Mouse (Mus musculus) adrenal gland, postnatal 36 days (tissue): Measurements from ENCODE around the gene Omp. TPM values are rescaled to one million over a fixed set of nuclear protein-coding genes. Genes with fewer than 3 reads are reported as not detected.

ENCODE experiments used
- DNase-seq, 2 experiments: peaks; one replicate each; pipeline ENCODE4 v3.0.0; 2021; ENCODE audit warnings: mixed read lengths in 1 of 2
- total RNA-seq, 2 experiments: library from RNA; stranded (reverse); gene quantifications; 2 replicates each; pipeline ENCODE4 v1.2.3; 2021

The Omp gene
- total RNA-seq, 2 experiments from 2014 or later, result 0.20 to 3.1 TPM

DNA sequence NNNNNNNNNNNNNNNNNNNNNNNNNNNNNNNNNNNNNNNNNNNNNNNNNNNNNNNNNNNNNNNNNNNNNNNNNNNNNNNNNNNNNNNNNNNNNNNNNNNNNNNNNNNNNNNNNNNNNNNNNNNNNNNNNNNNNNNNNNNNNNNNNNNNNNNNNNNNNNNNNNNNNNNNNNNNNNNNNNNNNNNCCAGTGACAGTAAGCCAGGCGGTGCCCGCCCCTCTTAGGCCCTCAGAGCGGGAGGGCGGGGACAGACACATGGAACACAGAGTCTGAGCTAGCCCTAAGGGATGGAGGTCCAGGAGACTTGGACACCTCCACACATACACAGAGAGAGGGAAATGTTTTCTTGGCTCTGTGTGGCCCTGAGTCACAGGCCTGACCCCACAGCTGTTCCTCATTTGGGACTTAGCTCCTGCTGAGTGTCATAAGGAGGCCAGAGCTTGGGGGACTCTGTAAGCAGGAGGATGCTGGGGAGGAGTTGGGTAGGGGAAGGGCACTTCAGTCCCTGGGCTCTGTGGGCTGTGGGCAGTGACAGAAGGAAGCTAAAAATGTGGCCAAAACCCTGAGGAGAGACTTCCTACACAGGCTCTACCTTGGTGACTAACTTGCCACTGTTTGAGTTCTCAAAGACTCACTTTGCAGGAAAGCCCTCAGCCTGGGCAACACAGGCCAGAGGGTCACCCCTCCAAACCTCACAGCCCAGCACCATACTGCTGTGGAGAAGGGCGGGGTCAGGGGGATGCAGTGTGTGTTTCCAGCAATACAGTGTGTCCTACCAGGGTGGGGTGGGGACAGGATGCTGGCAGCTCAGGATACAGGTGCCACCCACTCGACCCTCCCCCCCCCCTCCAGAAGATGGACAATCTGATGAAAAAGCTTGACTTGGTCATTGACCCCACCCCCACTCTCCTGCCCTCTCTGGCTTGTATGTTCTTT, 26.1 kb upstream of the Omp start:
- DNase-seq, result no peak

DNA sequence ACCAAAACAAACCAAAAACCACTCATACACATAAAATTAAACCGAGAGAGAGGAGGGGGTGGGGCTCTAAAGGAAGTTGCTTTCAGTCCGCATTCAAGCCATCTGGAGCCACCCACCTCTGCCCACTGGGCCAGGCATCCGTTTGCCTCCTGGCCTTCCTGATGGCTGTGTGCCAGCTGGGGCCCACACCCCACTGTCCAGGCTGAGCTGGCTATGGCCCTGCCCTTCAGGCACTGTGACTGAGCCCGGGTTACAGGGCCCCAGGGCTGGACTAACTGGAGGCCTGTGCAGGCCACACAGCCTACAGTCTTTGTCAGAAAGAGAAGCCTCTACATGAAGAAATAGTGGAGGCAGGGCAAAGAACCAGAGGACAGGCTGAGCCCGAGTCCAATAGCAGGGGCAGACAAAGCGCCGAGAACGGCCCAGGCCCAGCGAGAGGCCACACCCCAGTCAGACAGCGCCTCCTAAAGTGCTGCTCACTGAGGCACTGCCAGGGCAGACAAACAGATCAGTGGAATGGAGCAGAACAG, 19.8 kb upstream of the Omp start:
- no peak for DNase-seq

- no peak for DNase-seq
These were observed 19.2 kb upstream of the Omp start for GRCm38 (mm10) chr7:98164382-98164998.

- DNase-seq, result peak in 1 of 2 experiments; percentile 52
These were observed 18.4 kb upstream of the Omp start for GRCm38 (mm10) chr7:98163700-98164099.

DNA sequence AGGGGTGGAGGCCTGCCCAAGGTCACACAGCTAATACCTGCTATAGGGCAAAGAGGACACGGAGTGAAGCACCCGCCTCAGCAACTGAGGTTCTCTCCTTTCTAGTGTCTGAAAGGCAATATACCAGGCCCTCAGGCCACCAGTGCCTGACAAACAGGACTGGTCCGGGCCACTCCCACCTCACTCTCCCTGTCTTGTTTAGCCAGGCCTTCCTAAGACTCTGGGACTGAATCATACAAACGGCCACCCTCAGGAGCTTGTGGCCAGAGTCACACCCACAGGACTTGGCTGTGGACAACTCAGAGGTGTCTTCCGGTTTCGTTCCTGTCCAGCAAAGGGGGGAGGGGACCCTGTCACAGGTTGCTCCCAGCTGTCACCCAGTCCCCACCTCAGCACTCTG, 16.9 kb upstream of the Omp start:
- no peak for DNase-seq

DNA sequence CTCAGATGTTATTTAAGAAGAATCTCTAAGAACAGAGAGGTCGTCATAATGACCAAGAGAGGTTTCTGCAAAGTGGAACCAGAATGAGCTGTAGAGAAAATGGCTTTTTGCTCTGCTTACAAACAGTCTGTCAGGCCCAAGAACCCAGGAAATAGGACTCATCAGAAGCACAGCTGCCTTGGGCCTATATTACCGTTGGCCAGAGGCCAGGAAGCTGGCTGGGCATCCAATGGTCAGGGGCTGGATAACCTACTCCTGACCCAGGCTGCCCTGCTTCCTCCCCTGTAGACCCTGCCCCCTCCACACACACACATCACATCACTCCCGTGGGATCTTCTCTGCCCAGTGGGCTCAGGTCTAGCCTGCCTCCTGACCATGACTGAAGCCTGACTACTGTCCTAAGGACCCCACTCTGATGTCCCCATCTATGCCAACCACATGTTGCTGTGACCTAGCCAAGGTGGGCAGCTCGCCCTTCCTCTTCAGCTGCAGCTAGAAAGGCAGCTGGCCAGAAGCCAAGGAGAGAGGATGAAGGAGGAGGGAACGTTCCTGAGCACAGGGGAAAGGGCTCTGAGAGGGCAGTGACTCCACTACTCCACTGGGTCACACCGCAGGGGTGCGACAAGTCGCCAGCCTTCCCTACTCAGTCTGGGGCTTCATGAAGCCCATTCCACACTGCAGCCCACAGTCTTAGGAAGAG, 14.9 kb upstream of the Omp start:
- DNase-seq, result no peak

DNA sequence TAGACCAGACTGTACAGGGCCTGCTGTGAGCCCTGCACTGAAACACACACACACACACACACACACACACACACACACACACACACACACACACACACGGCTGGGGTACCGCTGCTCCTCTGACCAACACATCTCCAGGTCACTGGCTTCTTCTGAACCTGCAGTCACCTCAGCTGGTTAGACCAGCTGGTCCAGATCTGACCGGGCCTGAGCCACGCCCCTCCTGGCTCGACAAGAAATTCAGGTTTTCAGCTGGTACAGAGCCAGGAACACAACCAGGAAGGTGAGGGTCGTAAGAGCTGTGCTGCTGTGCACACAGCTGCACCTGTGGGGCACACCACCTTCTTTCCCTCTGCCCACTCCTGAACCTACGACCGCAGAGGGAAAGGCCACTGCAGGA, 13.2 kb upstream of the Omp start:
- no peak for DNase-seq

- DNase-seq, result no peak
These were observed 12.5 kb upstream of the Omp start for GRCm38 (mm10) chr7:98157636-98158332.

GRCm38 (mm10) chr7:98156280-98156665, 11.0 kb upstream of the Omp start:
- peak; percentile 64 to 81 for DNase-seq

- DNase-seq, result peak; percentile 75 to 86
These were observed 10.4 kb upstream of the Omp start for GRCm38 (mm10) chr7:98155546-98156279.

DNA sequence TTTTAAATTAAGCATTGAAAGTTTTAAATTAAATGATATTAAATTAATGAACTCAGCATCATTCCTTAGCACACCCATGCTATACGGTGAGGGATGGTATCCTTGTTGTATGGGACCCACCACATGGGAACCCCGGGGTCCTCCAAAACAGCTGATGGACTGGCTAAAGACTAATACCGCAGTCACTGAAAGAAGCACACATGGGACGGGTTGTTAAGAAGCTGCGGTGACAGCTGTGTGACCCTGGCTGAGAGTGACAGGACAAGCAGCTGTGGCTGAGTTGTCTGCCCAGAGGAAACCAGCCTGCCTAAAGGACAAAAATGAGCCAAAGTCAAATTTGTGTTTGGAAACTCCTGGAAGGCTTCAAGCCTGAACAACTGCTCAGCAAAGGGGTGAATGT, 8.6 kb upstream of the Omp start:
- no peak for DNase-seq

DNA sequence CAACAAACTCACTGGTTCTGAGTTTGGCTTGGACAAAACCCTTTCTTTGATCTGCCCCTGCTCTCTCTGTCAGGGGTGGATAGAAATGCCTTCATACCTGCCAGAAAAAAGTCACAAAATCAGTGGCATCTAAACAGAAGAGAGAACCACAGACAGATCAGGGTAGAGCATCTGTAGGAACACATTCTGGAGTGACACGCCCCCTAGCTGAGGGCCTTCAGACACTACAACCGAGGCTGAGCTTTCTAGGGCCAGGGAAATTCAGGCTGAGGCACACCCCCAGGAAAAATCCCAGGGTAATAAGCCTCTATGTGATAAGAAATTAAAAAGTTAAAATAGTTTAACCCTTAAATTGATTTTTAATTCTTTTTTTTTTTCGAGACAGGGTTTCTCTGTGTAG, 8.0 kb upstream of the Omp start:
- DNase-seq, result no peak

DNA sequence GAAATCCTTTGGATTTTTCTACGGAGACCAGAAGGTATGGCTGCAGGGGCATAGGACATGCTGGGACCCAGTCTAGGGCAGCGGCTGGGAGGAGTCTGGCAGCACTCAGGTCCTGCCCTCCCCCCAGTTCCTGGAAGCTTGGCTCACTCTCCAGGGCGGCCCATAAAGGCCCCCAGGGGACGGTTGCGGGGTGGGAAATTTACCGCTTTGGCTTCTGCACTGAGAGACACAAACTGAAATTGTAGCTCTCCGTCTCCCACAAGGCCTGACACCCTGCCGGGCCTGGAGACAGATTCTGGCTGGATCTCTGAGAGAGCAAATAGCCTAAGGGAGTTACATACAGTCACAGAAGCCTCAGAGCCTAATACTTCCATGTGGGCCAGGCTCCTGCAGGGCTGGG, 7.1 kb upstream of the Omp start:
- DNase-seq, result peak in 1 of 2 experiments; percentile 36

GRCm38 (mm10) chr7:98150525-98150924, 5.2 kb upstream of the Omp start:
- peak; percentile 53 to 60 for DNase-seq

GRCm38 (mm10) chr7:98149802-98150201, 4.5 kb upstream of the Omp start:
- no peak for DNase-seq

GRCm38 (mm10) chr7:98148721-98149407, 3.6 kb upstream of the Omp start:
- peak in 1 of 2 experiments; percentile 42 for DNase-seq

- DNase-seq, result peak; percentile 65 to 74
These were observed 2.5 kb upstream of the Omp start for GRCm38 (mm10) chr7:98147766-98148165.

- DNase-seq, result peak in 1 of 2 experiments; percentile 35
These were observed 1.1 kb upstream of the Omp start for GRCm38 (mm10) chr7:98146447-98146845.

DNA sequence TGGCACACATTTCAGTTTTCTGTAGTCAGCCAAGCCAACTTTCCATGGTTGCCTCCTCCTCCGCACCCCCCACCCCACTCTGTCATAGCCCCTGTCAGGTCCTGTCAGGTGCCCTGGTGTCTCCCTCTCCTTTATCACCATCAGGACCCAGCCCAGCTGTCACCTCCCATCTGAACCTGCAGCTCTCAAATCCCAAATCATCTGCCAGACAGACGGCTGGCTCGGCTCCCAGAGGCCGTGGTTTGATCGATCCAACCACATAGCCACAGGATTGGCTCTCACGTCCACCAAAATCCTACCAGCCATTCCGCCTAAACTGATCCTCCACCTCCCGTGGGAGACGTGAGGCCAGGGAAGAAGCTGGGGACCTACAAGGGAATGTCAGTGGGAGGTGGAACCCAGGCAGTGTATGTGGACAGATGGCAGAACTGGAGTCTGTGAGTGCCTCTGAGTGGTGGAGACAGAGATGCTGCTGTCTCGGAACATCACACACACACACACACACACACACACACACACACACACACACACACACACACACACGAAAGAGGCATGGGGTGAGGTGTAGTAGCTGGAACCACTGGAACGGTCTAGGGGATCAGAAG, 642 bp upstream of the Omp start:
- DNase-seq, result peak in 1 of 2 experiments; percentile 58

DNA sequence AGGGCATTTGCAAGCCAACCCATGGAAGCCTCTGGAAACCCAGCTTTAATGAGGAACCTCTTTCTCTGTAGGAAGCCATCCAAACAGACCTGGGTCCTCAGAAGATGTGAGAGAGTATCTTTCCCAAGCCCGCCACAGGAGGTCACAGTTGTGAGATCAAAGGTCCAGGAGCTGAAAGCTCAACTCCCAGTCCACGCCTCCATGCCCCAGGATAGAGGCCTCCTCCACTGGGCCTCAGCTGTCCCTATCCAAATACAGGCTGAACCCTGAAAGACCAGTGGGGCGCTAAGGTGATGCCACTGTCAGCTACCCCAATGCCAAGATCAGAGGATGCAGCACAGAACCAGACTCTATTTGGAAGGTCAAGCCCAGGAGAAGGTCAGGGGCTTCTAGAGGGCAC, 2.7 kb downstream of the Omp start:
- DNase-seq, result no peak
